Mouse (Mus musculus) testis, adult 2 months (tissue): ENCODE data around the gene Cpne2.

Experiments
- CTCF ChIP-seq: fragments of 200-500 bp; IDR thresholded peaks from 2 replicates; pipeline ENCODE4 v1.5.1; 2012; ENCODE audit warnings: low read depth, mild to moderate bottlenecking, inconsistent platforms, low read length, moderate library complexity; ENCODE audit not compliant: control insufficient read depth, insufficient read depth, insufficient replicate concordance
- POLR2A ChIP-seq: fragments of 200-500 bp; IDR thresholded peaks from 2 replicates; pipeline ENCODE4 v1.6.1; 2012; ENCODE audit warnings: low read depth, mild to moderate bottlenecking, inconsistent platforms, low read length, moderate library complexity; ENCODE audit not compliant: control insufficient read depth

- TF ChIP-seq POLR2A (no peak), CTCF (no peak)
These were observed 33.8 kb downstream of the Cpne2 start for GRCm38 (mm10) chr8:94566446-94567158.
